Mouse (Mus musculus): ENCODE data around the gene Plin4.

DNA sequence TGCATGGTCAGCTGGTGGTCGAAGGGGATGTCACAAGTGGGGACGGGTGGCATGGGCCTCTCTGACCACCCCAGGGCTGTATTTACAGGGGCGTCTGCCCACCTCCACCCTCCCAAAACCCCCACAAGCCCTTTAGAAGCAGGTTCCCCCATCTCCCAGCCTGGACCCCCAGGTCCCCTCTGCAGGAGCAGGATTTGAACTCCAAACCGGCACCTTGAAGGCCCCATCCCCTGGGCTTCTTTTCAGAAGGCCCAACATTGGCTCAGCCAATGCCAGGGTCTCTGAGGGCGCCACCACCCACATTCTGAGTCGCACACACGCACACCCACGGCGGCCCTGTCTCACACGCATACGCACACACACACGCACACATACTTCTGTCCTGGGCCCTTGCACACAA lies 13.6 kb upstream of the Plin4 start:
- TF ChIP-seq POLR2A (IDR thresholded peaks at IDR 0.05; ENCODE audit: low read depth, low read length) = no peak
- TF ChIP-seq CTCF (IDR thresholded peaks at IDR 0.05; ENCODE audit: extremely low read depth, insufficient read depth, insufficient read length, insufficient replicate concordance) = no peak
